Mouse (Mus musculus): ENCODE measurements around the gene Elovl5. TPM values are rescaled to one million over a fixed set of nuclear protein-coding genes. Genes with fewer than 3 reads are reported as not detected.

The Elovl5 gene
- polyA plus RNA-seq, 1 experiment from 2014 or later: 19.2 TPM

DNA sequence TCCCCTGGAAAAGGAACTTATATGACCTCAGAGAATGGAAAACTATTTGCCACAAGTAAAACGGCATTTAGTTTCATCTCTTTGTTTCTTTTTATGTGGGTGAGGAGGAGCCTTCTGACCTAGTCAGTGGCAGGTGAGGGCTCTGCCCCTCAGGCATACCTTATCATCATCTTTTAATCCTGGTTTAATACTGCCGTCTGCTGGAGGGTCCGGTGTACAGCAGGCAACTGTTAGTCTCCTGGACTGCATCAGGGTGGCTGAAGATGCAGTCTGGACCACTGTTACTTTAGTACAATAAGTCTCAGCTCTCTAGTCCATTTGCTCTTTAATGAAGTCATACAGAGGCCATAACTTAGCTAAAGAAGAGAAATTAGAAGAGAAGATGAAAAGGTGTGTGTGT lies 107.7 kb downstream of the Elovl5 start:
- H3K36me3 ChIP-seq (ENCODE audit: control insufficient read depth, insufficient read depth): no peaks in the 10 kb centered on the region
- WGBS (ENCODE audit: insufficient replicate concordance): 15% methylated on average over 3 of the region's 3 CpGs
- no peak for ATAC-seq (ENCODE audit: low read depth)

DNA sequence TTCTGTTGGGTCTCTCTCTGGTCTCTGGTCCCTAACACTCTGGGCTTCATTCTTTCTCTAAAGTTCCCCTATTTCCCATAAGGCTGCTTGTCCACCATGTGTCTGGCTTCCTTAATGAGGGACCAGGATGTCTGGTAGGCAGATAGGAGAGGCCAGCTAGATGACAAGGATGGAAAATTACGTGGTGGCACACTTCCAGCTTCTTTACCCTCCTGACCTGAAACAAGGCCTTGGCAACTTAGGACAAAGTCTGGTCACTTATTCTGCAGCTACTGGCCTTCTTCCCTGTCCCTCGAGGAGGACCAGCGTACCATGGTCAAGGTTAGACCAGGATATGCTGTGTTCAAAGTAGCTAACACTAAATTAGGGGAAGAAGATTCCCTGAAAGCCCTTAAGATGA lies 109.9 kb downstream of the Elovl5 start:
- Histone ChIP-seq H3K4me3 (ENCODE audit: low read depth, low read length) (no peak overlapping the region), H3K4me1 (ENCODE audit: control insufficient read depth, low read depth, low read length) (peaks cover under 1% of the 10 kb centered on the region), H3K4me2 (ENCODE audit: low read depth, low read length) (no peak overlapping the region), H3K9me3 (replicated peaks; ENCODE audit: control insufficient read depth, low read length) (no peaks in the 10 kb centered on the region), H3K27ac (ENCODE audit: low read length) (no peak overlapping the region), H3K27me3 (ENCODE audit: control insufficient read depth, insufficient read depth, low read depth, low read length) (no peaks in the 10 kb centered on the region), H3K36me3 (ENCODE audit: control insufficient read depth, insufficient read depth) (no peaks in the 10 kb centered on the region), H3K9ac (ENCODE audit: low read depth, low read length) (no peak overlapping the region)
- no peak for ATAC-seq (ENCODE audit: low read depth)
- 50% methylated on average over 3 of the region's 3 CpGs for WGBS (ENCODE audit: insufficient replicate concordance)

More for the DNA sequence above, 107.7 kb downstream of the Elovl5 start:
- Histone ChIP-seq H3K9me3 (replicated peaks; ENCODE audit: control insufficient read depth, low read length) (no peaks in the 10 kb centered on the region), H3K4me3 (ENCODE audit: low read depth, low read length) (no peak overlapping the region), H3K4me2 (ENCODE audit: low read depth, low read length) (no peak overlapping the region), H3K9ac (ENCODE audit: low read depth, low read length) (no peak overlapping the region), H3K4me1 (ENCODE audit: control insufficient read depth, low read depth, low read length) (peaks cover 6% of the 10 kb centered on the region), H3K27ac (ENCODE audit: low read length) (no peak overlapping the region), H3K27me3 (ENCODE audit: control insufficient read depth, insufficient read depth, low read depth, low read length) (no peaks in the 10 kb centered on the region)

DNA sequence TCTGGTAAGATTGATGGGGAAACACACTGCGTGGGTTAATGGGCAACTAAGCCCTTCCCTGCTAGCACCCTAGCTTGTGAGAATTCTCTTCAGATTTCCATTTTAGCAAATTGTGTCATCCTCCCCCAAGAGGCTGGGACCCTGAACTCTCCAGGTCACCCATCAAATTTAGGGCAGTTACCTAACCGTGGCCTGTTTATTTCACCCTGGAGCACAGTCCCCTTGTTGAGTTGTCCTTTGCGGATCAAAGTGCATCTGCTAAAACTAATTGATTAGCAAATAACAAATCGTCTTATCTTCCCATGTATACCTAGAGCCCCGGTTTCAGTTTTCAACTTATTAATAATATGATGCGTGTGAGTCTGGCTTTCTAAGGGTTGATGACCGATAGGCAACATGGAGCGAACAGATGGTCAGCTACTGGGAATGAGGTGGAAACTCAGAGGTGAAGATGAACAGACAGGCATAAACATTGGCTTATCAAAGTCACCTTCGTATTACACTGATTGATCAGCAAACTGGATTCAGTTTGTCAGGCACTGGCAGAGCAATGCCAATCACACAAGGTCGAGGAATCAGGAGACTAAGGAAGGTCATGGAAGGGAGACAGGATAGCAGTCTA lies 113.8 kb downstream of the Elovl5 start:
- Histone ChIP-seq H3K4me2 (ENCODE audit: low read depth, low read length) (no peak overlapping the region), H3K4me1 (ENCODE audit: control insufficient read depth, low read depth, low read length) (no peaks in the 10 kb centered on the region), H3K9me3 (replicated peaks; ENCODE audit: control insufficient read depth, low read length) (no peaks in the 10 kb centered on the region), H3K36me3 (ENCODE audit: control insufficient read depth, insufficient read depth) (no peaks in the 10 kb centered on the region), H3K27me3 (ENCODE audit: control insufficient read depth, insufficient read depth, low read depth, low read length) (no peaks in the 10 kb centered on the region), H3K4me3 (ENCODE audit: low read depth, low read length) (no peak overlapping the region), H3K9ac (ENCODE audit: low read depth, low read length) (no peak overlapping the region), H3K27ac (ENCODE audit: low read length) (no peak overlapping the region)
- peak; percentile 78 for ATAC-seq (ENCODE audit: low read depth)
- 63% methylated on average over 10 of the region's 10 CpGs for WGBS (ENCODE audit: insufficient replicate concordance)

DNA sequence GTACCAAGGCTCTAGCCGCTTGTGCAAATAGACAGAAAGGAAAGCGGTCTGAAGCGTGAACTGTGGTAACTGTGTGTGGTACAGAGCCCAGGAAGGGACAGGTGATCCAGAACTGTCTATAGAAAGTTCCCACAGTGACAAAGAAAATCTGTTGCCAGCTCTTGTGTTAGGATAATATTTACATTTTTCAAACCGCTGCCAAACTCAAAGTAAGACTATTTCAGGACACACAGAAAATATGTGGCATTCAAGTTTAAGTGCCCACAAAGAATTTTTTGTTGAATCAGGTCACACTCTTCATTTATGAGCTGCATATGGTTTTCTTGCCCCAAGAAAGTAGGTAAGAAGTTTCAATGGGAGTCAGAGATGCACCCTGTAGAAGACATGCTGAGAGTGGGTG lies 115.8 kb downstream of the Elovl5 start:
- Histone ChIP-seq H3K4me3 (ENCODE audit: low read depth, low read length) (no peak overlapping the region), H3K4me2 (ENCODE audit: low read depth, low read length) (no peak overlapping the region), H3K27me3 (ENCODE audit: control insufficient read depth, insufficient read depth, low read depth, low read length) (no peaks in the 10 kb centered on the region), H3K27ac (ENCODE audit: low read length) (no peak overlapping the region), H3K36me3 (ENCODE audit: control insufficient read depth, insufficient read depth) (no peaks in the 10 kb centered on the region), H3K9me3 (replicated peaks; ENCODE audit: control insufficient read depth, low read length) (no peaks in the 10 kb centered on the region), H3K4me1 (ENCODE audit: control insufficient read depth, low read depth, low read length) (no peaks in the 10 kb centered on the region), H3K9ac (ENCODE audit: low read depth, low read length) (no peak overlapping the region)
- ATAC-seq (ENCODE audit: low read depth): no peak
- 71% methylated on average over 4 of the region's 4 CpGs for WGBS (ENCODE audit: insufficient replicate concordance)

Other genes with a start within 250 kb of the Elovl5 start
- gene Gclc, start 162.8 kb upstream of the Elovl5 start, polyA plus RNA-seq (2015; fragmentation: Nextera tagmentation; extraction: Ambion mirVana): 21.9 and 24.6 TPM in 2 replicates
- not detected in 2 replicates for gene Gcm1, start 134.6 kb downstream of the Elovl5 start, polyA plus RNA-seq (2015; fragmentation: Nextera tagmentation; extraction: Ambion mirVana)
- gene Fbxo9, start 191.7 kb downstream of the Elovl5 start, polyA plus RNA-seq (2015; fragmentation: Nextera tagmentation; extraction: Ambion mirVana): 65.3 and 66.2 TPM in 2 replicates
- gene Ick, start 191.8 kb downstream of the Elovl5 start, polyA plus RNA-seq (2015; fragmentation: Nextera tagmentation; extraction: Ambion mirVana): 4.6 and 5.5 TPM in 2 replicates